Mouse (Mus musculus) CD4-positive, CD25-positive, alpha-beta regulatory T cell (primary cell): ENCODE measurements around the gene Cops6. TPM values are rescaled to one million over a fixed set of nuclear protein-coding genes. Genes with fewer than 3 reads are reported as not detected.

ENCODE experiments used
- polyA plus RNA-seq: library from polyadenylated mRNA; unstranded; fragments of 100-300 nt; shearing (Covaris generic); gene quantifications from one replicate; pipeline ENCODE4 v1.2.1, GENCODE M21; 2017

Cops6 gene
- 208 TPM for polyA plus RNA-seq

GRCm38 (mm10) chr5:138160842-138161665, at the start of gene Cops6:
TSS of gene Cops6 (plus strand) at chr5:138161071.

GRCm38 (mm10) chr5:138116255-138117198, 44.3 kb upstream of the Cops6 start, which contains the start of gene Zscan21:
TSS of gene Zscan21 (plus strand) at chr5:138116903.

GRCm38 (mm10) chr5:138155443-138155976, 5.4 kb upstream of the Cops6 start, which contains the start of gene Zfp113:
TSS of gene Zfp113 (minus strand) at chr5:138155744.

GRCm38 (mm10) chr5:138171695-138172491, 11.0 kb downstream of the Cops6 start, which contains the start of the genes Ap4m1 and Mcm7:
TSS of gene Ap4m1 (plus strand) at chr5:138172002.
TSS of gene Mcm7 (minus strand) at chr5:138172422.

GRCm38 (mm10) chr5:138186950-138187638, 26.2 kb downstream of the Cops6 start, which contains the start of the genes Taf6 and Cnpy4:
TSS of gene Taf6 (minus strand) at chr5:138187451.
TSS of gene Cnpy4 (plus strand) at chr5:138187485.

GRCm38 (mm10) chr5:138193771-138194727, 33.2 kb downstream of the Cops6 start, which contains the start of gene Mblac1:
TSS of gene Mblac1 (plus strand) at chr5:138194314.

Other genes starting within 250 kb of the Cops6 start
- gene Cyp3a13, start 239.5 kb upstream of the Cops6 start, polyA plus RNA-seq = not detected
- not detected for gene Gjc3, start 198.0 kb upstream of the Cops6 start, polyA plus RNA-seq
- gene Azgp1, start 179.6 kb upstream of the Cops6 start, polyA plus RNA-seq = not detected
- not detected for gene Smok3a, start 139.8 kb upstream of the Cops6 start, polyA plus RNA-seq
- gene Smok3b, start 139.6 kb upstream of the Cops6 start, polyA plus RNA-seq = 0.17 TPM
- gene Smok3c, start 107.9 kb upstream of the Cops6 start, polyA plus RNA-seq = not detected
- 16.0 TPM for gene Zkscan1, start 76.0 kb upstream of the Cops6 start, polyA plus RNA-seq
- gene Zscan21, start 44.2 kb upstream of the Cops6 start, polyA plus RNA-seq = 23.6 TPM
- gene Zfp113, start 5.3 kb upstream of the Cops6 start, polyA plus RNA-seq = 20.1 TPM
- gene Ap4m1, start 10.9 kb downstream of the Cops6 start, polyA plus RNA-seq = 10.9 TPM
- 85.2 TPM for gene Mcm7, start 11.4 kb downstream of the Cops6 start, polyA plus RNA-seq
- 50.7 TPM for gene Taf6, start 26.4 kb downstream of the Cops6 start, polyA plus RNA-seq
- 16.3 TPM for gene Cnpy4, start 26.4 kb downstream of the Cops6 start, polyA plus RNA-seq
- 1.5 TPM for gene Mblac1, start 33.2 kb downstream of the Cops6 start, polyA plus RNA-seq
- gene Nxpe5, start 64.8 kb downstream of the Cops6 start, polyA plus RNA-seq = 0.10 TPM
- gene Lamtor4, start 94.4 kb downstream of the Cops6 start, polyA plus RNA-seq = 79.6 TPM
- gene BC037034, start 103.0 kb downstream of the Cops6 start, polyA plus RNA-seq = 40.7 TPM
- gene Gal3st4, start 111.8 kb downstream of the Cops6 start, polyA plus RNA-seq = 0.37 TPM
- gene Gm43720, start 118.9 kb downstream of the Cops6 start, polyA plus RNA-seq = 0.12 TPM
- gene Gpc2, start 118.9 kb downstream of the Cops6 start, polyA plus RNA-seq = 1.4 TPM
- 0.77 TPM for gene Stag3, start 119.2 kb downstream of the Cops6 start, polyA plus RNA-seq
- gene Pvrig, start 180.9 kb downstream of the Cops6 start, polyA plus RNA-seq = 6.1 TPM